Mouse (Mus musculus): ENCODE measurements around the gene Rgsl1. TPM values are rescaled to one million over a fixed set of nuclear protein-coding genes. Genes with fewer than 3 reads are reported as not detected.

Gene Rgsl1
- polyA plus RNA-seq, 1 experiment from 2014 or later, result 0.04 TPM

- H3K4me3 ChIP-seq (ENCODE audit: low read depth, low read length), result no peak overlapping the region
- H3K36me3 ChIP-seq (ENCODE audit: control insufficient read depth, insufficient read depth), result no peaks in the 10 kb centered on the region
- no peaks in the 10 kb centered on the region for H3K4me1 ChIP-seq (ENCODE audit: control insufficient read depth, low read depth, low read length)
- H3K9ac ChIP-seq (ENCODE audit: low read depth, low read length), result no peak overlapping the region
- no peak overlapping the region for H3K27ac ChIP-seq (ENCODE audit: low read length)
- ATAC-seq (ENCODE audit: low read depth), result no peak
- no peak overlapping the region for H3K4me2 ChIP-seq (ENCODE audit: low read depth, low read length)
- no peaks in the 10 kb centered on the region for H3K9me3 ChIP-seq (replicated peaks; ENCODE audit: control insufficient read depth, low read length)
- H3K27me3 ChIP-seq (ENCODE audit: control insufficient read depth, insufficient read depth, low read depth, low read length), result no peaks in the 10 kb centered on the region
- WGBS (ENCODE audit: insufficient replicate concordance), result 72% methylated on average over 7 of the region's 7 CpGs
Measured at GRCm38 (mm10) chr1:153846420-153846819, 2.5 kb upstream of the Rgsl1 start.

- ATAC-seq (ENCODE audit: low read depth), result no peak
- WGBS (ENCODE audit: insufficient replicate concordance), result 59% methylated on average over 11 of the region's 11 CpGs
- Histone ChIP-seq H3K36me3 (ENCODE audit: control insufficient read depth, insufficient read depth) (no peaks in the 10 kb centered on the region), H3K27ac (ENCODE audit: low read length) (no peak overlapping the region), H3K27me3 (ENCODE audit: control insufficient read depth, insufficient read depth, low read depth, low read length) (no peaks in the 10 kb centered on the region), H3K4me2 (ENCODE audit: low read depth, low read length) (no peak overlapping the region), H3K9me3 (replicated peaks; ENCODE audit: control insufficient read depth, low read length) (no peaks in the 10 kb centered on the region), H3K4me3 (ENCODE audit: low read depth, low read length) (no peak overlapping the region), H3K4me1 (ENCODE audit: control insufficient read depth, low read depth, low read length) (no peaks in the 10 kb centered on the region), H3K9ac (ENCODE audit: low read depth, low read length) (no peak overlapping the region)
Measured at GRCm38 (mm10) chr1:153842121-153842740, 1.7 kb downstream of the Rgsl1 start.

- no peaks in the 10 kb centered on the region for H3K36me3 ChIP-seq (ENCODE audit: control insufficient read depth, insufficient read depth)
- WGBS (ENCODE audit: insufficient replicate concordance), result 27% methylated on average over 4 of the region's 4 CpGs
- no peak overlapping the region for H3K4me3 ChIP-seq (ENCODE audit: low read depth, low read length)
- no peak for ATAC-seq (ENCODE audit: low read depth)
- H3K27me3 ChIP-seq (ENCODE audit: control insufficient read depth, insufficient read depth, low read depth, low read length), result no peaks in the 10 kb centered on the region
- H3K9me3 ChIP-seq (replicated peaks; ENCODE audit: control insufficient read depth, low read length), result no peaks in the 10 kb centered on the region
- no peak overlapping the region for H3K27ac ChIP-seq (ENCODE audit: low read length)
- no peak overlapping the region for H3K9ac ChIP-seq (ENCODE audit: low read depth, low read length)
- no peaks in the 10 kb centered on the region for H3K4me1 ChIP-seq (ENCODE audit: control insufficient read depth, low read depth, low read length)
- no peak overlapping the region for H3K4me2 ChIP-seq (ENCODE audit: low read depth, low read length)
Measured at GRCm38 (mm10) chr1:153836036-153836435, 7.9 kb downstream of the Rgsl1 start.

GRCm38 (mm10) chr1:153830746-153831145 lies 13.2 kb downstream of the Rgsl1 start:
- no peaks in the 10 kb centered on the region for H3K27me3 ChIP-seq (ENCODE audit: control insufficient read depth, insufficient read depth, low read depth, low read length)
- WGBS (ENCODE audit: insufficient replicate concordance), result 66% methylated on average over 4 of the region's 4 CpGs
- H3K4me2 ChIP-seq (ENCODE audit: low read depth, low read length), result no peak overlapping the region
- H3K9ac ChIP-seq (ENCODE audit: low read depth, low read length), result no peak overlapping the region
- no peak for ATAC-seq (ENCODE audit: low read depth)
- H3K27ac ChIP-seq (ENCODE audit: low read length), result no peak overlapping the region
- no peak overlapping the region for H3K4me3 ChIP-seq (ENCODE audit: low read depth, low read length)
- no peaks in the 10 kb centered on the region for H3K4me1 ChIP-seq (ENCODE audit: control insufficient read depth, low read depth, low read length)
- H3K9me3 ChIP-seq (replicated peaks; ENCODE audit: control insufficient read depth, low read length), result no peaks in the 10 kb centered on the region
- no peaks in the 10 kb centered on the region for H3K36me3 ChIP-seq (ENCODE audit: control insufficient read depth, insufficient read depth)

- 61% methylated on average over 3 of the region's 3 CpGs for WGBS (ENCODE audit: insufficient replicate concordance)
- no peak for ATAC-seq (ENCODE audit: low read depth)
- no peaks in the 10 kb centered on the region for H3K36me3 ChIP-seq (ENCODE audit: control insufficient read depth, insufficient read depth)
Measured at GRCm38 (mm10) chr1:153820216-153820615, 23.7 kb downstream of the Rgsl1 start.

GRCm38 (mm10) chr1:153814278-153814677 lies 29.7 kb downstream of the Rgsl1 start:
- no peak overlapping the region for H3K4me2 ChIP-seq (ENCODE audit: low read depth, low read length)
- no peaks in the 10 kb centered on the region for H3K27me3 ChIP-seq (ENCODE audit: control insufficient read depth, insufficient read depth, low read depth, low read length)
- H3K36me3 ChIP-seq (ENCODE audit: control insufficient read depth, insufficient read depth), result no peaks in the 10 kb centered on the region
- no peak overlapping the region for H3K9ac ChIP-seq (ENCODE audit: low read depth, low read length)
- whole genome bisulfite sequencing (ENCODE audit: insufficient replicate concordance), result 26% methylated on average over 2 of the region's 2 CpGs
- H3K4me3 ChIP-seq (ENCODE audit: low read depth, low read length), result no peak overlapping the region
- ATAC-seq (ENCODE audit: low read depth), result no peak
- no peaks in the 10 kb centered on the region for H3K4me1 ChIP-seq (ENCODE audit: control insufficient read depth, low read depth, low read length)
- H3K9me3 ChIP-seq (replicated peaks; ENCODE audit: control insufficient read depth, low read length), result no peaks in the 10 kb centered on the region
- H3K27ac ChIP-seq (ENCODE audit: low read length), result no peak overlapping the region

More at GRCm38 (mm10) chr1:153820216-153820615, 23.7 kb downstream of the Rgsl1 start:
- Histone ChIP-seq H3K4me2 (ENCODE audit: low read depth, low read length) (no peak overlapping the region), H3K27me3 (ENCODE audit: control insufficient read depth, insufficient read depth, low read depth, low read length) (no peaks in the 10 kb centered on the region), H3K27ac (ENCODE audit: low read length) (no peak overlapping the region), H3K4me1 (ENCODE audit: control insufficient read depth, low read depth, low read length) (no peaks in the 10 kb centered on the region), H3K4me3 (ENCODE audit: low read depth, low read length) (no peak overlapping the region), H3K9me3 (replicated peaks; ENCODE audit: control insufficient read depth, low read length) (no peaks in the 10 kb centered on the region), H3K9ac (ENCODE audit: low read depth, low read length) (no peak overlapping the region)

- no peak overlapping the region for H3K9ac ChIP-seq (ENCODE audit: low read depth, low read length)
- H3K27me3 ChIP-seq (ENCODE audit: control insufficient read depth, insufficient read depth, low read depth, low read length), result no peaks in the 10 kb centered on the region
- no peak overlapping the region for H3K27ac ChIP-seq (ENCODE audit: low read length)
- H3K9me3 ChIP-seq (replicated peaks; ENCODE audit: control insufficient read depth, low read length), result no peaks in the 10 kb centered on the region
- no peak overlapping the region for H3K4me3 ChIP-seq (ENCODE audit: low read depth, low read length)
- no peak for ATAC-seq (ENCODE audit: low read depth)
- 27% methylated on average over 13 of the region's 13 CpGs for WGBS (ENCODE audit: insufficient replicate concordance)
- H3K36me3 ChIP-seq (ENCODE audit: control insufficient read depth, insufficient read depth), result no peaks in the 10 kb centered on the region
- H3K4me2 ChIP-seq (ENCODE audit: low read depth, low read length), result peak overlapping the region; percentile 30
- no peaks in the 10 kb centered on the region for H3K4me1 ChIP-seq (ENCODE audit: control insufficient read depth, low read depth, low read length)
Measured at GRCm38 (mm10) chr1:153807390-153807993, 36.5 kb downstream of the Rgsl1 start.

GRCm38 (mm10) chr1:153803530-153803929 lies 40.4 kb downstream of the Rgsl1 start:
- WGBS (ENCODE audit: insufficient replicate concordance), result 43% methylated on average over 8 of the region's 8 CpGs
- ATAC-seq (ENCODE audit: low read depth), result no peak
- no peak overlapping the region for H3K9ac ChIP-seq (ENCODE audit: low read depth, low read length)

GRCm38 (mm10) chr1:153802691-153803090 lies 41.3 kb downstream of the Rgsl1 start:
- Histone ChIP-seq H3K36me3 (ENCODE audit: control insufficient read depth, insufficient read depth) (no peaks in the 10 kb centered on the region), H3K27me3 (ENCODE audit: control insufficient read depth, insufficient read depth, low read depth, low read length) (no peaks in the 10 kb centered on the region), H3K4me1 (ENCODE audit: control insufficient read depth, low read depth, low read length) (no peaks in the 10 kb centered on the region), H3K4me3 (ENCODE audit: low read depth, low read length) (no peak overlapping the region), H3K9ac (ENCODE audit: low read depth, low read length) (no peak overlapping the region), H3K9me3 (replicated peaks; ENCODE audit: control insufficient read depth, low read length) (no peaks in the 10 kb centered on the region), H3K27ac (ENCODE audit: low read length) (no peak overlapping the region), H3K4me2 (ENCODE audit: low read depth, low read length) (no peak overlapping the region)
- no peak for ATAC-seq (ENCODE audit: low read depth)
- 61% methylated on average over 7 of the region's 7 CpGs for WGBS (ENCODE audit: insufficient replicate concordance)

More at GRCm38 (mm10) chr1:153803530-153803929, 40.4 kb downstream of the Rgsl1 start:
- Histone ChIP-seq H3K4me2 (ENCODE audit: low read depth, low read length) (no peak overlapping the region), H3K4me3 (ENCODE audit: low read depth, low read length) (no peak overlapping the region), H3K27ac (ENCODE audit: low read length) (no peak overlapping the region), H3K4me1 (ENCODE audit: control insufficient read depth, low read depth, low read length) (no peaks in the 10 kb centered on the region), H3K27me3 (ENCODE audit: control insufficient read depth, insufficient read depth, low read depth, low read length) (no peaks in the 10 kb centered on the region), H3K9me3 (replicated peaks; ENCODE audit: control insufficient read depth, low read length) (no peaks in the 10 kb centered on the region), H3K36me3 (ENCODE audit: control insufficient read depth, insufficient read depth) (no peaks in the 10 kb centered on the region)

Data from liver, embryonic 16.5 days (tissue).